Mouse (Mus musculus): ENCODE data around the gene 1700113H08Rik. TPM values are rescaled to one million over a fixed set of nuclear protein-coding genes. Genes with fewer than 3 reads are reported as not detected.

1700113H08Rik gene
- polyA plus RNA-seq, 2 experiments: not detected

DNA sequence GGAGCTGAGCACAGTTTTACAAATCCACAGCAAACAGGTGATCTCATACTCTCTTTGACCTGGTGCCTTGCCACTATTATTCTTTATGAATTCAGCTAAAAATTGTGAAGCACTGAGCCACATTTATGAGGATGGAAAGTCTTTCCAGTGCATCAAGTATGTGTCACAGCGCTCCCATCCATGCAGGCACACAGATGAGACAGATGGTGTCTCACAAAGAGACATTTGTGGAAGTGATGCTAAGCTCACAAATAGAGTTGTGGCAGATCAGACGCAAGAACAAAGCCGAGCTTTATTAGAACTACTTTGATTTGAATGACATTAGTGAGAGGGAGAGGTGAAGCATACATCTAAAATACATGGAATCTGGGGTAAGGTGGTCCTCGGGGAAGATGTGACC lies 153.2 kb downstream of the 1700113H08Rik start:
- Histone ChIP-seq H3K27me3 (ENCODE audit: control insufficient read depth, insufficient read depth, low read length) (no peaks in the 10 kb centered on the region), H3K4me2 (ENCODE audit: low read depth) (no peak overlapping the region), H3K27ac (no peak overlapping the region), H3K9ac (replicated peaks) (no peak overlapping the region), H3K4me3 (ENCODE audit: insufficient read depth in 1 of 2, low read depth in 2 of 2, low read length in 2 of 2) (no peak overlapping the region), H3K9me3 (ENCODE audit: control insufficient read depth, low read length) (no peaks in the 10 kb centered on the region), H3K36me3 (replicated peaks; ENCODE audit: control insufficient read depth, insufficient read depth, low read depth) (no peaks in the 10 kb centered on the region), H3K4me1 (replicated peaks; ENCODE audit: control insufficient read depth in 2 of 2, insufficient read depth in 2 of 2, low read length in 1 of 2) (no peaks in the 10 kb centered on the region)
- no peak for DNase-seq (ENCODE audit: low read depth in 3 of 3, low spot score in 3 of 3)
- TF ChIP-seq EP300 (IDR thresholded peaks at IDR 0.05; ENCODE audit: low read depth) (no peak), CTCF (IDR thresholded peaks at IDR 0.05; ENCODE audit: low read depth) (no peak)
- 57% methylated on average over 4 of the region's 4 CpGs for WGBS (ENCODE audit: insufficient replicate concordance)
- ATAC-seq (ENCODE audit: insufficient read depth): no peak

DNA sequence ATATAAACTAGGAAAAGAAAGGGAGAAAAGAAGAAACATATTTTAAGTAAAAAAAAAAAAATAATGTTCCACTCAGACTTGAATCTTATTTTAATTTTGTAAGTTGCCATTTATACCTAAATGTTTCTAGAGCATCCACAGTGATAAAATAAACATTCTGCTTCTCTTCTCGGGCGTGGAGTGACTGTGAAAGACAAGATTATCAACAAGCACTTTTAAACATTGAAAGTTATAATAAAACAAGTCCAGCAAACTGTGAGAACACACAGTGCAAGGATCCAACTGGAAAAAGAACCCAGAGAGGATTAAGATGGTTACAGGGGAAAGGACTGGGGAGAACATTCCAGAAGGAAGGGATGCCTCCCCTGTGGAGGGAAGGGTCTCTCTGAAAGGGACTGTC lies 155.0 kb downstream of the 1700113H08Rik start:
- Histone ChIP-seq H3K36me3 (replicated peaks; ENCODE audit: control insufficient read depth, insufficient read depth, low read depth) (no peaks in the 10 kb centered on the region), H3K4me1 (replicated peaks; ENCODE audit: control insufficient read depth in 2 of 2, insufficient read depth in 2 of 2, low read length in 1 of 2) (no peaks in the 10 kb centered on the region), H3K27ac (no peak overlapping the region), H3K27me3 (ENCODE audit: control insufficient read depth, insufficient read depth, low read length) (no peaks in the 10 kb centered on the region), H3K4me3 (ENCODE audit: insufficient read depth in 1 of 2, low read depth in 2 of 2, low read length in 2 of 2) (no peak overlapping the region), H3K4me2 (ENCODE audit: low read depth) (no peak overlapping the region), H3K9me3 (ENCODE audit: control insufficient read depth, low read length) (no peaks in the 10 kb centered on the region), H3K9ac (replicated peaks) (no peak overlapping the region)
- ATAC-seq (ENCODE audit: insufficient read depth) (no peak), DNase-seq (ENCODE audit: low read depth in 3 of 3, low spot score in 3 of 3) (no peak)
- WGBS (ENCODE audit: insufficient replicate concordance): 40% methylated on average over 2 of the region's 2 CpGs
- TF ChIP-seq EP300 (IDR thresholded peaks at IDR 0.05; ENCODE audit: low read depth): no peak
- no peak for TF ChIP-seq CTCF (IDR thresholded peaks at IDR 0.05; ENCODE audit: low read depth)

DNA sequence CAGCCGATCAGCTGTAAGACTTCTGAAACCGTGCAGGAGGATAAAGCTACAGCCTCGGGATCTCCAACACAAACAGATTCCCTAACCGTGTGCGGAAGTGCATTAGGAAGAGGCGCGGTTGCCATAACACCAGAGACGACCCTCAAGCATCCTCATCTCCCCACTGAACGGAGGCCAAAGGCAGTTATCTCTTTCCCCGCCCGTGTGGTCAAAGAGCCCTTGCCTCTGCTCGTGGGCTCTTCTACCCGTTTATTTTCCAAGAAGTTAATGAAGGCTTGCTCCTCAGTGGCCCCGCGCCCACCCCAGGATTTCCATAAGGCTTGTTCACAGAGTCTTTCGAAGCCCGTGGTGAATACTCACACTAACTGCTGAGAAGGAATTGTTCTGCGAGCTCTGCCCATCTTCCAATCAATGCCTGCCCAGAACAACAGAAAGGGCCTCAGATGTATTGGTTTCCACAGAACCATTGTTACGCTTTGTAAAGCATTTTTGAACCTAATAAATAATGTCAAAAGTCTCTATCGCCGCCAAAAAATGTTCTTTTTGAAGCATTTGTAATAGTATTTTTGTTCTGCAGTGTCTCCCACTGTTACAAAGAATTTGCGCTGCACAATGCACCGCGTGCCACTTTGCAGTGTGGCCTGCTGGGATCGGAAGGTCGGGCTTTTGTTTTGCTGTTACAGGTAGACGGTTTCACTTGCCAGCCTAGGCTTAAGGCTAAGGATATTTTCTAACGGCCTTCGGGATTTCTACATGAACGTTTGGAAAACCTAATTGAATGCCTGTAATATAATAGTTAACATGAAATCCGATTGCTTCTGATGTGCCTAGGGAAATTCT lies 172.4 kb downstream of the 1700113H08Rik start:
- TF ChIP-seq CTCF (IDR thresholded peaks at IDR 0.05; ENCODE audit: low read depth): no peak
- no peak for TF ChIP-seq EP300 (IDR thresholded peaks at IDR 0.05; ENCODE audit: low read depth)
- Histone ChIP-seq H3K4me1 (replicated peaks; ENCODE audit: control insufficient read depth in 2 of 2, insufficient read depth in 2 of 2, low read length in 1 of 2) (no peaks in the 10 kb centered on the region), H3K9ac (replicated peaks) (no peak overlapping the region), H3K4me3 (ENCODE audit: insufficient read depth in 1 of 2, low read depth in 2 of 2, low read length in 2 of 2) (no peak overlapping the region), H3K27me3 (ENCODE audit: control insufficient read depth, insufficient read depth, low read length) (no peaks in the 10 kb centered on the region), H3K9me3 (ENCODE audit: control insufficient read depth, low read length) (no peaks in the 10 kb centered on the region), H3K4me2 (ENCODE audit: low read depth) (no peak overlapping the region), H3K27ac (no peak overlapping the region), H3K36me3 (replicated peaks; ENCODE audit: control insufficient read depth, insufficient read depth, low read depth) (no peaks in the 10 kb centered on the region)
- DNase-seq (ENCODE audit: low read depth in 3 of 3, low spot score in 3 of 3) (no peak), ATAC-seq (ENCODE audit: insufficient read depth) (no peak)
- WGBS (ENCODE audit: insufficient replicate concordance): 59% methylated on average over 31 of the region's 31 CpGs

DNA sequence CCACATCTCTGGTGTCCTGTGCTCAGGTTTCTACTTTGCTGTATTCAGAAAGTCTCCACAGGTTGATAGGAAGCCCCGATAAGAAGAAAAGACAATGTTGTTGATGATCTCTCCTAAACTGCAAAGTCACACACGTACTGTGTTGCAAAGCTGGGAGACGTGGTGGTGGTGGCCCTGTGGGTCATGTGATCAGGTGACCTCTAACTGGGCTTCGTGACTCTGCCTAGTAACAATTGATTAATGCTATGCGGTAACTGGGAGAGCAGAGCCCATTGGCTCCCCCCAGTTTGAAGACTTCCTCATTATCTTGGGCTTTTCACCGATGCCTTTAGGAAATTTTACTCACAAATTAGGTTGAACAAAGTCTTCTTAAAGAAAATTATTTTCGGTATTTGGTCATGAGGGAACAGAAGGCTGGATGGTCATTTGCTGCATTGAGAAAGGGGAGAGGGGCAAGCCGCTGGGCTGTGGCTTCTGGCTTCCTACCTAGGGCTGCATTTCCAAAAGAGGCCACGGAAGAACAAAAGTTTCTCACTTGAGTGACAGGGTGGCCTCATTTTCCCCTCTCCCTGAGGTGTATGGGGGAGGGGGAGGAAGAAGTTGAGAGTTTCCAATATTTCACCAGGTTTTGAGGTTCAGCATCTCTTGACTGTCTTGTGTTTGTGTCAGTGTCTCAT lies 181.6 kb downstream of the 1700113H08Rik start:
- ATAC-seq (ENCODE audit: insufficient read depth): no peak
- no peaks in the 10 kb centered on the region for H3K27me3 ChIP-seq (ENCODE audit: control insufficient read depth, insufficient read depth, low read length)

DNA sequence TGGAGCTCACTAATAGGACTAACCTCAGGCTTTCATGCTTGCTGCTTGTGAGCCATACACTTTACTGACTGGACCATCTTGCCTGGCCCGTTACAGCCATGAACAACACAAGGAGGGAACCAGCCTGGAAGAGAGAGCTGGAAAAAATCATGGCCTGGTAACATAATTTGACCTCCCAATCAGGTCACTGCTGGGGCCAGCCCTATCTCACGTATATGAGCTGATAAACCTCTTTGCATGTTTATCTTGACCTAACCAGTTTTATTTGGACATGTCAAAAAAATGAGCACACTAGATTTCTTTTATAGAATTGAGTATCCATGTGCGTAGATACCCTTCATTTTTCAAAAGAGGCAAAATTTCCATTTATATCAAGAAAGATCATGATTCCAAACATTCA lies 213.9 kb downstream of the 1700113H08Rik start:
- no peak for DNase-seq (ENCODE audit: low read depth in 3 of 3, low spot score in 3 of 3)
- Histone ChIP-seq H3K9ac (replicated peaks) (no peak overlapping the region), H3K4me2 (ENCODE audit: low read depth) (no peak overlapping the region), H3K36me3 (replicated peaks; ENCODE audit: control insufficient read depth, insufficient read depth, low read depth) (no peaks in the 10 kb centered on the region), H3K27ac (no peak overlapping the region), H3K4me1 (replicated peaks; ENCODE audit: control insufficient read depth in 2 of 2, insufficient read depth in 2 of 2, low read length in 1 of 2) (no peaks in the 10 kb centered on the region), H3K4me3 (ENCODE audit: insufficient read depth in 1 of 2, low read depth in 2 of 2, low read length in 2 of 2) (no peak overlapping the region), H3K9me3 (ENCODE audit: control insufficient read depth, low read length) (no peaks in the 10 kb centered on the region), H3K27me3 (ENCODE audit: control insufficient read depth, insufficient read depth, low read length) (no peaks in the 10 kb centered on the region)
- TF ChIP-seq EP300 (IDR thresholded peaks at IDR 0.05; ENCODE audit: low read depth): no peak
- no peak for TF ChIP-seq CTCF (IDR thresholded peaks at IDR 0.05; ENCODE audit: low read depth)
- 54% methylated on average over 3 of the region's 3 CpGs for WGBS (ENCODE audit: insufficient replicate concordance)
- ATAC-seq (ENCODE audit: insufficient read depth): no peak

More for the DNA sequence above, 181.6 kb downstream of the 1700113H08Rik start:
- Histone ChIP-seq H3K9me3 (ENCODE audit: control insufficient read depth, low read length) (no peaks in the 10 kb centered on the region), H3K4me3 (ENCODE audit: insufficient read depth in 1 of 2, low read depth in 2 of 2, low read length in 2 of 2) (no peak overlapping the region), H3K4me2 (ENCODE audit: low read depth) (no peak overlapping the region), H3K27ac (no peak overlapping the region), H3K9ac (replicated peaks) (no peak overlapping the region), H3K4me1 (replicated peaks; ENCODE audit: control insufficient read depth in 2 of 2, insufficient read depth in 2 of 2, low read length in 1 of 2) (no peaks in the 10 kb centered on the region), H3K36me3 (replicated peaks; ENCODE audit: control insufficient read depth, insufficient read depth, low read depth) (no peaks in the 10 kb centered on the region)
- 51% methylated on average over 9 of the region's 9 CpGs for WGBS (ENCODE audit: insufficient replicate concordance)
- no peak for DNase-seq (ENCODE audit: low read depth in 3 of 3, low spot score in 3 of 3)
- TF ChIP-seq EP300 (IDR thresholded peaks at IDR 0.05; ENCODE audit: low read depth) (no peak), CTCF (IDR thresholded peaks at IDR 0.05; ENCODE audit: low read depth) (no peak)

Data from liver, embryonic 14.5 days (tissue).